Mouse (Mus musculus) MEL (cell line): ENCODE data around the gene Plxna4. TPM values are rescaled to one million over a fixed set of nuclear protein-coding genes. Genes with fewer than 3 reads are reported as not detected.

Experiments used
- DNase-seq: peaks from one replicate; pipeline ENCODE4 v3.0.0; 2011; ENCODE audit warnings: low read depth, low spot score
- H3K27ac ChIP-seq: 2 replicates; pipeline ENCODE4 v1.5.1; 2012; ENCODE audit warnings: low read depth, mild to moderate bottlenecking, control low read depth, low read length, moderate library complexity; ENCODE audit not compliant: control insufficient read depth
- H3K27me3 ChIP-seq, 2 experiments: fragments of 150-350 bp in 1 of 2; sonication (generic) in 1 of 2; 2 replicates each; pipeline ENCODE4 v1.6.1; 2012; ENCODE audit warnings: low read length in 2 of 2, mild to moderate bottlenecking in 2 of 2, improper control_type of control experiment in 1 of 2, moderate library complexity in 1 of 2; ENCODE audit not compliant: insufficient read depth in 2 of 2, control insufficient read depth in 1 of 2
- H3K36me3 ChIP-seq, 2 experiments: 2 replicates each; pipeline ENCODE4 v1.6.1; 2012 to 2014; ENCODE audit warnings: low read length in 2 of 2, improper control_type of control experiment in 1 of 2, inconsistent platforms in 1 of 2, mild to moderate bottlenecking in 1 of 2; ENCODE audit not compliant: insufficient read depth in 2 of 2, control insufficient read depth in 1 of 2
- H3K4me1 ChIP-seq, 2 experiments: fragments of 150-350 bp in 1 of 2; sonication (generic) in 1 of 2; 2 replicates each; pipeline ENCODE4 v1.6.1; 2012; ENCODE audit warnings: low read length in 2 of 2, improper control_type of control experiment in 1 of 2, mild to moderate bottlenecking in 1 of 2; ENCODE audit not compliant: insufficient read depth in 2 of 2, control insufficient read depth in 1 of 2
- H3K4me3 ChIP-seq, 2 experiments: fragments of 150-350 bp in 1 of 2; sonication (generic) in 1 of 2; 2 replicates each; pipeline ENCODE4 v1.5.1; 2012; ENCODE audit warnings: low read depth in 2 of 2, low read length in 2 of 2, mild to moderate bottlenecking in 2 of 2, moderate library complexity in 2 of 2, control low read depth in 1 of 2, improper control_type of control experiment in 1 of 2; ENCODE audit not compliant: control insufficient read depth in 1 of 2, insufficient read depth in 1 of 2
- H3K79me2 ChIP-seq: 2 replicates; pipeline ENCODE4 v1.6.1; 2012; ENCODE audit warnings: mild to moderate bottlenecking, low read length, moderate library complexity; ENCODE audit not compliant: control insufficient read depth, poor library complexity, insufficient read depth
- H3K9ac ChIP-seq: 2 replicates; pipeline ENCODE4 v1.6.1; 2012; ENCODE audit warnings: low read depth, mild to moderate bottlenecking, control low read depth, low read length, moderate library complexity; ENCODE audit not compliant: control insufficient read depth, poor library complexity, severe bottlenecking
- H3K9me3 ChIP-seq: fragments of 150-350 bp; sonication (generic); replicated peaks from 2 replicates; pipeline ENCODE4 v1.6.1; 2012; ENCODE audit warnings: mild to moderate bottlenecking, low read length, improper control_type of control experiment, moderate library complexity; ENCODE audit not compliant: insufficient read depth
- BHLHE40 ChIP-seq: IDR thresholded peaks from 2 replicates; pipeline ENCODE4 v1.6.1; 2012; ENCODE audit warnings: low read depth, mild to moderate bottlenecking, inconsistent platforms, low read length, improper control_type of control experiment, borderline replicate concordance
- CHD1 ChIP-seq: IDR thresholded peaks from 2 replicates; pipeline ENCODE4 v1.6.1; 2012; ENCODE audit warnings: low read depth, mild to moderate bottlenecking, inconsistent platforms, low read length, improper control_type of control experiment
- CTCF ChIP-seq, 3 experiments: IDR thresholded peaks in 2 of 3; conservative IDR thresholded peaks in 1 of 3; 2 replicates each; pipeline ENCODE4 v1.5.1; 2011 to 2012; ENCODE audit warnings: low read length in 3 of 3, low read depth in 2 of 3, mild to moderate bottlenecking in 2 of 3, improper control_type of control experiment in 1 of 3, inconsistent platforms in 1 of 3, mixed read lengths in 1 of 3, moderate library complexity in 1 of 3; ENCODE audit not compliant: control insufficient read depth in 1 of 3, insufficient read depth in 1 of 3, poor library complexity in 1 of 3, severe bottlenecking in 1 of 3
- ELF1 ChIP-seq: IDR thresholded peaks from 2 replicates; pipeline ENCODE4 v1.6.1; 2014; ENCODE audit warnings: low read depth, mild to moderate bottlenecking, inconsistent platforms, low read length, improper control_type of control experiment, moderate library complexity
- EP300 ChIP-seq, 2 experiments: IDR thresholded peaks; 2 replicates each; pipeline ENCODE4 v1.6.1; 2011; ENCODE audit warnings: improper control_type of control experiment in 2 of 2, low read length in 2 of 2, low read depth in 1 of 2, mild to moderate bottlenecking in 1 of 2
- HCFC1 ChIP-seq: IDR thresholded peaks from 2 replicates; pipeline ENCODE4 v1.6.1; 2012; ENCODE audit warnings: low read depth, mild to moderate bottlenecking, inconsistent platforms, low read length, improper control_type of control experiment, moderate library complexity
- KAT2A ChIP-seq: conservative IDR thresholded peaks from 2 replicates; pipeline ENCODE4 v1.6.1; 2012; ENCODE audit warnings: low read depth, low read length, improper control_type of control experiment, inconsistent platforms
- MAFK ChIP-seq: IDR thresholded peaks from 2 replicates; pipeline ENCODE4 v1.6.1; 2011; ENCODE audit warnings: low read depth, mild to moderate bottlenecking, low read length, improper control_type of control experiment, borderline replicate concordance
- MXI1 ChIP-seq: IDR thresholded peaks from 2 replicates; pipeline ENCODE4 v1.6.1; 2011; ENCODE audit warnings: mild to moderate bottlenecking, low read depth, low read length, improper control_type of control experiment
- MYB ChIP-seq: IDR thresholded peaks from 2 replicates; pipeline ENCODE4 v1.6.1; 2011; ENCODE audit warnings: mild to moderate bottlenecking, low read depth, low read length, improper control_type of control experiment
- NELFE ChIP-seq: IDR thresholded peaks from 2 replicates; pipeline ENCODE4 v1.6.1; 2011; ENCODE audit warnings: low read depth, low read length, improper control_type of control experiment
- POLR2A ChIP-seq, 2 experiments: IDR thresholded peaks; 2 replicates each; pipeline ENCODE4 v1.6.1; 2011 to 2012; ENCODE audit warnings: low read length in 2 of 2, mild to moderate bottlenecking in 2 of 2, control low read depth in 1 of 2, improper control_type of control experiment in 1 of 2, low read depth in 1 of 2, moderate library complexity in 1 of 2; ENCODE audit not compliant: control insufficient read depth in 1 of 2, insufficient read depth in 1 of 2, poor library complexity in 1 of 2
- RAD21 ChIP-seq: IDR thresholded peaks from 2 replicates; pipeline ENCODE4 v1.6.1; 2011; ENCODE audit warnings: mild to moderate bottlenecking, low read depth, low read length, improper control_type of control experiment
- RCOR1 ChIP-seq: IDR thresholded peaks from 2 replicates; pipeline ENCODE4 v1.6.1; 2012; ENCODE audit warnings: low read depth, mild to moderate bottlenecking, inconsistent platforms, low read length, improper control_type of control experiment
- SMC3 ChIP-seq: IDR thresholded peaks from 2 replicates; pipeline ENCODE4 v1.6.1; 2011; ENCODE audit warnings: low read depth, low read length, improper control_type of control experiment
- TCF12 ChIP-seq: IDR thresholded peaks from 2 replicates; pipeline ENCODE4 v1.6.1; 2014; ENCODE audit warnings: low read depth, mild to moderate bottlenecking, inconsistent platforms, low read length, improper control_type of control experiment, moderate library complexity
- UBTF ChIP-seq: IDR thresholded peaks from 2 replicates; pipeline ENCODE4 v1.6.1; 2012; ENCODE audit warnings: low read depth, mild to moderate bottlenecking, inconsistent platforms, low read length, improper control_type of control experiment, moderate library complexity, borderline replicate concordance; ENCODE audit not compliant: insufficient read depth
- USF2 ChIP-seq, 2 experiments: IDR thresholded peaks; 2 replicates each; pipeline ENCODE4 v1.6.1; 2011 to 2012; ENCODE audit warnings: improper control_type of control experiment in 2 of 2, low read length in 2 of 2, borderline replicate concordance in 1 of 2, inconsistent platforms in 1 of 2, low read depth in 1 of 2, mild to moderate bottlenecking in 1 of 2; ENCODE audit not compliant: insufficient read depth in 1 of 2
- polyA plus RNA-seq, 2 experiments: library from polyadenylated mRNA; stranded (reverse) in 1 of 2; unstranded in 1 of 2; fragments of >175 nt in 1 of 2; fragments of >200 nt in 1 of 2; gene quantifications; 2 replicates each; pipeline versions ENCODE4 v1.2.1 to v1.2.4; 2012; ENCODE audit warnings: low replicate concordance in 2 of 2, low read depth in 1 of 2; ENCODE audit not compliant: insufficient read length in 2 of 2, insufficient read depth in 1 of 2, missing spikeins in 1 of 2
- total RNA-seq: library from RNA; depleted of rRNA; stranded (reverse); fragments of 300-350 nt; gene quantifications from 2 replicates; pipeline ENCODE4 v1.2.3, GENCODE M21; 2012

The Plxna4 gene
- total and polyA plus RNA-seq, 3 experiments = 0.01 TPM; not detected in 2

- DNase-seq = no peak
- no peaks in the 10 kb centered on the region for H3K36me3 ChIP-seq
Observed at GRCm38 (mm10) chr6:32212439-32212838, 375.6 kb downstream of the Plxna4 start.

GRCm38 (mm10) chr6:32210139-32210538 is 377.9 kb downstream of the Plxna4 start:
- TF ChIP-seq USF2 (IDR thresholded peaks at IDR 0.05; ENCODE audit: borderline replicate concordance in 1 of 2, insufficient read depth in 1 of 2, low read depth in 1 of 2, low read length in 2 of 2) (no peak), NELFE (no peak), CTCF (IDR thresholded peaks at IDR 0.05 in 2 of 3, conservative IDR thresholded peaks at IDR 0.05 in 1 of 3; ENCODE audit: control insufficient read depth in 1 of 3, insufficient read depth in 1 of 3, low read depth in 2 of 3, low read length in 3 of 3, poor library complexity in 1 of 3, severe bottlenecking in 1 of 3) (no peak), CHD1 (no peak), EP300 (IDR thresholded peaks at IDR 0.05; ENCODE audit: low read depth in 1 of 2, low read length in 2 of 2) (no peak), MAFK (no peak), MXI1 (no peak), ELF1 (no peak), BHLHE40 (no peak), POLR2A (IDR thresholded peaks at IDR 0.05; ENCODE audit: control insufficient read depth in 1 of 2, insufficient read depth in 1 of 2, low read depth in 1 of 2, low read length in 2 of 2, poor library complexity in 1 of 2) (no peak), HCFC1 (no peak), SMC3 (no peak), UBTF (no peak), RAD21 (no peak), TCF12 (no peak), RCOR1 (no peak), KAT2A (no peak), MYB (no peak)
- TF ChIP-seq, all 39 proteins: peak for 0
- no peak for DNase-seq
- Histone ChIP-seq H3K27me3 (no peaks in the 10 kb centered on the region), H3K27ac (no peak overlapping the region), H3K36me3 (no peaks in the 10 kb centered on the region), H3K4me1 (no peaks in the 10 kb centered on the region), H3K9ac (no peak overlapping the region), H3K79me2 (no peaks in the 10 kb centered on the region), H3K9me3 (no peaks in the 10 kb centered on the region), H3K4me3 (no peak overlapping the region)

More at GRCm38 (mm10) chr6:32212439-32212838, 375.6 kb downstream of the Plxna4 start:
- H3K4me3 ChIP-seq = no peak overlapping the region
- no peaks in the 10 kb centered on the region for H3K9me3 ChIP-seq
- no peak overlapping the region for H3K9ac ChIP-seq
- TF ChIP-seq EP300 (IDR thresholded peaks at IDR 0.05; ENCODE audit: low read depth in 1 of 2, low read length in 2 of 2) = no peak
- TF ChIP-seq CTCF (IDR thresholded peaks at IDR 0.05 in 2 of 3, conservative IDR thresholded peaks at IDR 0.05 in 1 of 3; ENCODE audit: control insufficient read depth in 1 of 3, insufficient read depth in 1 of 3, low read depth in 2 of 3, low read length in 3 of 3, poor library complexity in 1 of 3, severe bottlenecking in 1 of 3) = no peak
- TF ChIP-seq, all 39 proteins: peak for 0
- no peaks in the 10 kb centered on the region for H3K79me2 ChIP-seq
- H3K4me1 ChIP-seq = no peaks in the 10 kb centered on the region
- H3K27ac ChIP-seq = no peak overlapping the region
- H3K27me3 ChIP-seq = no peaks in the 10 kb centered on the region
